Mouse (Mus musculus): ENCODE data around the gene Tspan3.

GRCm38 (mm10) chr9:56177354-56177753 lies 12.1 kb upstream of the Tspan3 start:
- no peak for TF ChIP-seq CTCF (IDR thresholded peaks at IDR 0.05; ENCODE audit: borderline replicate concordance, control insufficient read depth, extremely low read depth, insufficient read depth, low read length, poor library complexity)
- TF ChIP-seq POLR2A (IDR thresholded peaks at IDR 0.05; ENCODE audit: control insufficient read depth, extremely low read depth, insufficient read depth, low read length, poor library complexity): no peak

All from thymus, adult 2 months (tissue).